Mouse (Mus musculus) lung, embryonic 14.5 days (tissue): ENCODE measurements at regions not wholly inside any gene's neighbourhood (a gene's known extent, or its start where the extent isn't known, plus 50 kb on each side); places are given as distances from the start of the nearest gene placed in this dataset.

ENCODE experiments used
- ATAC-seq: fragments of 200-750 bp; cut with Nextera tagmentation; 2 replicates; pipeline ENCODE4 v1.8.0; 2017; ENCODE audit warnings: mild to moderate bottlenecking, moderate TSS enrichment, moderate library complexity; ENCODE audit not compliant: insufficient read depth
- DNase-seq: peaks from one replicate; pipeline ENCODE4 v3.0.0-alpha.2; 2015
- H3K27ac ChIP-seq: fragments of 300-500 bp; sonication (generic); 2 replicates; pipeline ENCODE4 v1.5.1; 2014; ENCODE audit warnings: low read depth, mild to moderate bottlenecking, moderate library complexity
- H3K27me3 ChIP-seq: fragments of 300-500 bp; sonication (generic); 2 replicates; pipeline ENCODE4 v1.6.1; 2014; ENCODE audit warnings: low read length, control low read depth; ENCODE audit not compliant: insufficient read depth
- H3K36me3 ChIP-seq: fragments of 300-500 bp; sonication (generic); 2 replicates; pipeline ENCODE4 v1.6.1; 2014; ENCODE audit warnings: control low read depth; ENCODE audit not compliant: insufficient read depth
- H3K4me1 ChIP-seq: fragments of 300-500 bp; sonication (generic); 2 replicates; pipeline ENCODE4 v1.6.1; 2014; ENCODE audit warnings: antibody characterized with exemption, control low read depth; ENCODE audit not compliant: insufficient read depth
- H3K4me2 ChIP-seq: fragments of 300-500 bp; sonication (generic); 2 replicates; pipeline ENCODE4 v1.6.1; 2014; ENCODE audit warnings: mild to moderate bottlenecking
- H3K4me3 ChIP-seq: fragments of 300-500 bp; sonication (generic); 2 replicates; pipeline ENCODE4 v1.5.1; 2014; ENCODE audit warnings: low read depth, low read length
- H3K9ac ChIP-seq: fragments of 300-500 bp; sonication (generic); 2 replicates; pipeline ENCODE4 v1.6.1; 2014
- H3K9me3 ChIP-seq: fragments of 300-500 bp; sonication (generic); 2 replicates; pipeline ENCODE4 v1.6.1; 2016; ENCODE audit warnings: low read depth, low read length, control low read depth
- CTCF ChIP-seq: IDR thresholded peaks from 2 replicates; pipeline ENCODE4 v1.5.1; 2016; ENCODE audit warnings: antibody characterized with exemption, low read depth
- WGBS: fragments of 180-500 bp; shearing (Covaris S2); extraction: QIAGEN DNeasy Blood & Tissue Kit; methylation state at CpG from one replicate; pipeline ENCODE4 v1.1.7; 2014; 5-methylcytosine and 5-hydroxymethylcytosine counted together

GRCm38 (mm10) chr16:93019800-93020555 is 194.0 kb upstream of the Runx1 start:
- Histone ChIP-seq H3K36me3 (no peaks in the 10 kb centered on the region), H3K9me3 (no peaks in the 10 kb centered on the region), H3K9ac (no peak overlapping the region), H3K4me3 (no peak overlapping the region), H3K27ac (no peak overlapping the region), H3K4me2 (no peak overlapping the region), H3K27me3 (no peaks in the 10 kb centered on the region), H3K4me1 (0 out of 2 replicates have a peak, but pooled peaks cover under 1% of the 10 kb centered on the region)
- no peak for TF ChIP-seq CTCF
- 69% methylated on average over 7 of the region's 7 CpGs for WGBS
- no peak for DNase-seq
- no peak for ATAC-seq

DNA sequence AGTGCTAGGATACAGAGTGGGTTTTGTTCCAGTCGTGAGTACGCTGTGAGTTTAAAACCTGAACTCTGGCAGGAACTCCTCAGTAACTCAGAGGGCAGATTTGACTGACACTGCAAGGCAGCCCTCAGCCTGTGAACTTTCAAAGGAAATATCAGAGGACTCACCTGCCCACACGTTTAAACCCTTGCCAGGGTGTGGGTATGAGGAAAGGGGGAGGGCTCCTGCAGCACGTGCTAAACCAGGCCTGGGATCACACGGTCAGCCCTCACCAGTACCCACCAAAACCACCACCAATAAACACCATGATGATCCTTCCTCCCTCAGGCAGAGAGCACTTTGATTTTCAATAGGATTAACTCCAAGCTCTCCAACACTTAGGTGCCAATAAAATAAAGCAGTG is 192.8 kb upstream of the Runx1 start:
- H3K9me3 ChIP-seq = no peaks in the 10 kb centered on the region
- no peak overlapping the region for H3K4me2 ChIP-seq
- H3K9ac ChIP-seq = no peak overlapping the region
- TF ChIP-seq CTCF = no peak
- H3K4me1 ChIP-seq = 0 out of 2 replicates have a peak, but pooled peaks cover 2% of the 10 kb centered on the region
- H3K27me3 ChIP-seq = no peaks in the 10 kb centered on the region
- 39% methylated on average over 5 of the region's 5 CpGs for WGBS
- no peak for ATAC-seq
- H3K27ac ChIP-seq = no peak overlapping the region
- H3K36me3 ChIP-seq = no peaks in the 10 kb centered on the region
- DNase-seq = no peak
- no peak overlapping the region for H3K4me3 ChIP-seq

GRCm38 (mm10) chr16:93017025-93017424 is 191.1 kb upstream of the Runx1 start:
- Histone ChIP-seq H3K4me2 (no peak overlapping the region), H3K27me3 (no peaks in the 10 kb centered on the region), H3K9me3 (no peaks in the 10 kb centered on the region), H3K27ac (no peak overlapping the region), H3K4me1 (0 out of 2 replicates have a peak, but pooled peaks cover 2% of the 10 kb centered on the region), H3K36me3 (no peaks in the 10 kb centered on the region), H3K9ac (no peak overlapping the region), H3K4me3 (no peak overlapping the region)
- DNase-seq (no peak), ATAC-seq (no peak)
- no peak for TF ChIP-seq CTCF
- WGBS = 73% methylated on average over 9 of the region's 9 CpGs

- ATAC-seq (no peak), DNase-seq (no peak)
- Histone ChIP-seq H3K27ac (no peak overlapping the region), H3K4me2 (no peak overlapping the region), H3K27me3 (no peaks in the 10 kb centered on the region), H3K9ac (no peak overlapping the region), H3K4me3 (no peak overlapping the region), H3K9me3 (no peaks in the 10 kb centered on the region), H3K4me1 (0 out of 2 replicates have a peak, but pooled peaks cover 2% of the 10 kb centered on the region), H3K36me3 (no peaks in the 10 kb centered on the region)
- no peak for TF ChIP-seq CTCF
- 29% methylated on average over 6 of the region's 6 CpGs for whole genome bisulfite sequencing
Observed at GRCm38 (mm10) chr16:93015636-93016035, 189.7 kb upstream of the Runx1 start.

GRCm38 (mm10) chr16:93014991-93015390 is 189.0 kb upstream of the Runx1 start:
- Histone ChIP-seq H3K27me3 (no peaks in the 10 kb centered on the region), H3K9ac (no peak overlapping the region), H3K4me1 (0 out of 2 replicates have a peak, but pooled peaks cover 2% of the 10 kb centered on the region), H3K4me2 (no peak overlapping the region), H3K9me3 (no peaks in the 10 kb centered on the region), H3K36me3 (no peaks in the 10 kb centered on the region), H3K27ac (no peak overlapping the region), H3K4me3 (no peak overlapping the region)
- no peak for TF ChIP-seq CTCF
- 60% methylated on average over 9 of the region's 9 CpGs for WGBS
- DNase-seq = no peak
- no peak for ATAC-seq

- Histone ChIP-seq H3K9me3 (no peaks in the 10 kb centered on the region), H3K4me3 (no peak overlapping the region), H3K9ac (no peak overlapping the region), H3K27ac (no peak overlapping the region), H3K27me3 (no peaks in the 10 kb centered on the region), H3K4me1 (0 out of 2 replicates have a peak, but pooled peaks cover 2% of the 10 kb centered on the region), H3K36me3 (no peaks in the 10 kb centered on the region), H3K4me2 (no peak overlapping the region)
- no peak for TF ChIP-seq CTCF
- no peak for ATAC-seq
- no peak for DNase-seq
- WGBS = 39% methylated on average over 8 of the region's 8 CpGs
Observed at GRCm38 (mm10) chr16:93013881-93014280, 187.9 kb upstream of the Runx1 start.

DNA sequence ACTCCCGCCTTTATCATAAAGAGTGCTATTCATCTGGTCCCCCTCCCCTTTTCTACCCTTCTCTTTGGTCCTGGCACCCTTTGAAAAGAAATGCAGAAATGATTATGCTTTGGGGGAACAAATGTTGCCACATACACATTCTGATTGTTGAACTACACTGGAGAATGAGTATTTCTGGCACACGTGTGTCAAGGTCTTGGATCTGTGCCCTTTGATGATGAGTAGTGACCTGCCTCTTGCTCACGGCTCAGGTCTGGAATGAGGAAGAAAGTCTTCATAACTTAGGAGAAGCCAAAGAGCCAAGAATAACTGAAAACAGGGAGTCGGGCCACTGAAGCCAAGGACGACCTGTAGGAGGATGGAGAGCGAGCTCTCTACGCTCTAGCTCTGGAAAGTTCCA is 187.3 kb upstream of the Runx1 start:
- no peak overlapping the region for H3K4me2 ChIP-seq
- no peaks in the 10 kb centered on the region for H3K9me3 ChIP-seq
- H3K4me1 ChIP-seq = 0 out of 2 replicates have a peak, but pooled peaks cover 2% of the 10 kb centered on the region
- TF ChIP-seq CTCF = no peak
- H3K9ac ChIP-seq = no peak overlapping the region
- H3K4me3 ChIP-seq = no peak overlapping the region
- ATAC-seq (no peak), DNase-seq (no peak)
- no peaks in the 10 kb centered on the region for H3K36me3 ChIP-seq
- 62% methylated on average over 7 of the region's 7 CpGs for WGBS
- no peaks in the 10 kb centered on the region for H3K27me3 ChIP-seq
- H3K27ac ChIP-seq = no peak overlapping the region
